Mouse (Mus musculus) urinary bladder, postnatal 4 days (tissue): ENCODE measurements around the gene Prex1.

ENCODE experiments used
- DNase-seq, 2 experiments: peaks; one replicate each; pipeline ENCODE4 v3.0.0; 2021 to 2022; ENCODE audit warnings: low spot score in 2 of 2

Prex1 gene

DNA sequence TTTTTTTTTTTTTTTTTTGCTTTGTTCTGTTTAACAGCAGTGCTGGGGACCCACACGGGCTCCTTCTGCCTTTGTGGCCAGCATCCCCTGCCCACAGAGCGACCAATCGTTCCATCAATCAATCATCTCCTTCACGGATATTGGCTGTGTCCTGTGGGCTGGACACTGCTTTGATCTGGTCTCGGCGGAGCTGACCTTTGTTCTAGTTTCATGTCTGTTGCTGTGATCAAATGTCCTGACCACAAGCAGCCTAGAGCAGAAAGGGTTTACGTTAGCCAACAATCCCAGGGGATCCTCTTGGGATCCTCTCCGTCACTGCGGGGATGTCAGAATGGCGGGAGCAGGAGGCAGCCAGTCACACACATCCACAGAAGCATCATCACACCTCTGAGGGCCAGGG, 154.1 kb downstream of the Prex1 start:
- DNase-seq: no peak

DNA sequence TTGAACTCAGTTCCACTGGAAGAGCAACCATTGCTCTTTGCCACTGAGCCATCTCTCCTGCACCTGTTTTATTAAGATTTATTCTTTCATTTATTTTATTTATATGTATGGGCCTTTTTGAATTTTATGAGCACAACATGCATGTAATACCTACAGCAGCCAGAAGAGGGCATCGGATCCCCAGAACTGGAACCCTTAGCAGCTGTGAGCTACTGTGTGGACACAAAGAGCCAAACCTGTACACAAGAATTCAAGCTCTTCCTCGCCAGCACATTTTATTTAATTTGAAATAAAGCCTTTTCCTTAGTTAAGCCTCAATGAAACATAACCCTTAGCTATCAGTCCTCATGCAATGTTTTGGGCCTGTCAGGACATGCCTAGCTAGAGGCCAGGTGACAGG, 158.1 kb downstream of the Prex1 start:
- DNase-seq: no peak

DNA sequence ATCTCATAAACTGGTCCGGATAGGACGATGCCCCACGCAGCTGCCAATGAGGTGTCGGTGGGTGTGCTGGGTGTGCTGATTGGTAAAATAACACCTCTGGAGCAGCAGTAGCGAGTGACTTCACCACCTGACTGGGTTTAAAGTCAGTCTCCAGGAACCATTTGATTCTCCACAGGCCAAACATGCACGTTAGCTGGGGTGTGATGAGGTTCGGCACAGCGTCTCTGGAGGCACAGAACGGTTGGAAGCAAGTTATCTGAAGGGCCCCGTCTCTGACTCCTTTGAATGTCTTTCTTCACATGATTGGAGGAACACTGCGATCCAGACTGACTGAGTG, 159.5 kb downstream of the Prex1 start:
- no peak for DNase-seq

DNA sequence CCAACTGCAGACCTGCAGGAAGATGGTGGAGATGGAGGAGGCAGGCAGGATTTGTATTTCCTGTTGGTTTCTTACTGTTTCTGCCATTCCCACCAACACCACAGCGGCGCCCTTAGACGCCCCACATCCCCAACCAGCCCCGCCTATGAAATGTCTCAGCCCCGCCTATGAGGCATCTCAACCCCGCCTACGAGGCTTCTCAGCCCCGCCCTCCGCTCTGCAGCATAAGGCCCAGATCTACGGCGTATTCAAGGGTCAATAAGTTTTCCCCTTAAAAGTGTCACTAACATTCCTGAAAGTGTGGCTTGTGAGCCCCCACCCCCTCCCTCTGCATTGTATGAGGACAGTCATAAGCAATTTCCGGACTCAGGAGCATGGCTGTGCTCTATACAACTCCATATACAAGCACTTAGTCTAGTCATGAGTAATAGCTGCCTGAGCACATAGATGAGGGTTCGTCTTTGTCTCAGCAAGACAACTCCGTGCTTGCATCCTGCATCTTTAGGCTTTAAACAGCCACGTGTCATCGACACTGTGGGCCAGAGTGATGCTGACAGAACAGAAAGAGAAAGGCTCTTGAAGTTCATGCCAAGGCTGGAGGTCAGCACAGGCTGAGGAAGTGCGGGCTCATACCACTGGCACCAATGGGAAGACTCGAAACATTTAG, 160.0 kb downstream of the Prex1 start:
- DNase-seq: no peak

DNA sequence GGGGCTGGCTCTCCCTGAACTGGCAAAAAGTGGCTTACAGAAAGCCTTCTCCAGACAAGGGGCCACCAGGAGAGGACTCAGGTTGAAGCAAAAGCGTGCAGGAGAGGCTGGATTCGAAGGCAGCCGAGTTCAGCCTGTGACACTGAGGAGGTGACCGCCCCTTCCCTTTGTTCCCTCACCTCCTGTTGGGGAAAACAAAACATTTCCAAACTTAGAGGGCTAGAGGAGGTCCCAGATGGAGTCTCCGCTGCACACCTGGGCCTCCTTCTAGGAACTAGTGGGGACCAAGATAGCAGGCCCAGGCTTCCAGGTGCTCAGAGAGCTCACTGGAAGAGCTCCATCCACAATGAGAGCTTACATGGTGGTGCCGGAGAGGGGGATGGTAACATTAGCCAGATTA, 161.0 kb downstream of the Prex1 start:
- DNase-seq: no peak

DNA sequence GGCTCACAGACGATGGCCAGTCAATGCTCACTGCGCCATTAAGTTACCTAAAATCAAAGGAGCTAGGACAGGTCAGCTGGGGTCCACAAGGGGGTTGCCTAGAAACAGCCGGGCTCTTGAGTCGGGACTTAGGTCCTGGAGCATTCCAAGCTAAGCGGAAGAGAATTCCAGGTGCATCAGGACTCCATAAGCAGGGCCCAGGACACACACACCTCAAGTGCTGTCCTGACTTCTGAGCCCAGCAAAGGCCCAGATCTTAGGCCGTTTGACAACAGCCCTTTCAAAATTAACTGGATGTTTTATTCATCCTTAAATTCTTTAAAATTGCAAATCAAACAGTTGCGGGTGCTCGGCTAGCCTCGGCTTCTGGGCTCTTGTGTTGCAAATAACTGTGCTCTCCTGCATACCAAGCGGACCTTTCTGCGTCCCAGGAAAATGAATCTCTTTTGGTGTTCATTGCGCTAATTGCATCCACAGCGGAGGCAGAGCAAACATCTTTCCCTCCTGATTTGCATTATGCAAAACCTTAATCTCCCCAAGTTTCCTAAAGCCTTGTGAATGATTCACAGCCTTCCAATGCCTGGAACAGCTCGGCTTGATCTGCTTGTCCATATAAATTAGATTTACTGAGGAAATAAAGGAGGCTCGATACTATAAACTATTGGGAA, 161.7 kb downstream of the Prex1 start:
- DNase-seq: no peak

DNA sequence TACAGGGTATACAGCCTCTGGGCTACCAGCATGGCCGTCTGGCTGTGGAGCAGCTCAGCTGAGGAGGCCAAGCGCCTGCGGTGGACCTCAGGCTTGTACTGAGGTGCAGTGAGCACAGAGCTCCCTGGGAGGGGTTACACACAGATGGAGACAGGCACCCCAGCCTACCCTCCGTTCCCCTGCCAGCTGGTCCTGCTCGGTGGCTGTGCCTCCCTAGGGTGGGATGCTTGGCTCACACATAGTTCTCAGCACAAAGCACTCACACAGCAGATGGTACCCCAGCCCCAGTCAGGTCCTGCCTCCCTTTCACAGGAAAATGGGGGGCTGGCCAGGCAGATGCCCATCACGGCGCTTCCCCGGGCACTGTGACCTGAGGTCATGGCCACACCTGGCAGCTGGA, 163.8 kb downstream of the Prex1 start:
- no peak for DNase-seq

DNA sequence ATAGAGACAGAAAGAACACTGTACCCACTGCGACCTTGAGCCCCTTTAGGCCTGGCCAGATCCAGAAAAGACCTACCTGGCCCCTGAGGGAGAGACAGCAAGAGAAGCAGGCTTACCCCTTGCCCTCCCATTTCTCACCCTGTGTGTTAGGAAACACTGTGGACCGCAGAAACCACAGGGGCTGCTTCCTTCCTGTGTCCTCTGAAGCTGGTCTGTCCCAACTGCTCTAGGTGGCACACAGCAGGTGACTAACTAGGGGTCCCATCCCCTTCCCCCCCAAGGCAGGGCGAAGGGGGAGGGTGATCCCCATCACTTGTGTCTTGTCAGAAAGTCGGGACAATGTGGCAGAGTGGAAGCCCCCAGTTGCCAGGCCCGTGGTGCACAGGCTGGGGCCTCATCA, 164.6 kb downstream of the Prex1 start:
- DNase-seq: no peak

DNA sequence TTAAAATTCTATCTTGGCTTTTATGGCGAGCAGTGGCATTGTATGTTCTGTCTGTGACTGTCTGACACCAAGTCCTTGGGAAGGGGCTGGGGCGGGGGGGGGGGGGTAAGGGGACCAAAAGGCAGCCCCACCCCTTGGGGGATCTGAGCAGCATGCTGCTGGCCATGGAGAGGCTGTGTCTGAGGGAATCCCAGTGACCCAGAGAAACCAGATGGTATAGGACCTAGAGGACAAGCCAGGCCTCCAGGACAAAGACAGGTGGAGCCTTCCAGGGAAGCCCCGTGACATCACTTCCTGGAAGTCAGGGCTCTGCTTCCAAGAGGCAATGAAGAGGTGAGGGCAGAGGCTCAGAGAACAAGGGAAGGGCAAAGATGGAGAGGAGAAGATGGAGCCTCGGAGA, 168.1 kb downstream of the Prex1 start:
- no peak for DNase-seq

DNA sequence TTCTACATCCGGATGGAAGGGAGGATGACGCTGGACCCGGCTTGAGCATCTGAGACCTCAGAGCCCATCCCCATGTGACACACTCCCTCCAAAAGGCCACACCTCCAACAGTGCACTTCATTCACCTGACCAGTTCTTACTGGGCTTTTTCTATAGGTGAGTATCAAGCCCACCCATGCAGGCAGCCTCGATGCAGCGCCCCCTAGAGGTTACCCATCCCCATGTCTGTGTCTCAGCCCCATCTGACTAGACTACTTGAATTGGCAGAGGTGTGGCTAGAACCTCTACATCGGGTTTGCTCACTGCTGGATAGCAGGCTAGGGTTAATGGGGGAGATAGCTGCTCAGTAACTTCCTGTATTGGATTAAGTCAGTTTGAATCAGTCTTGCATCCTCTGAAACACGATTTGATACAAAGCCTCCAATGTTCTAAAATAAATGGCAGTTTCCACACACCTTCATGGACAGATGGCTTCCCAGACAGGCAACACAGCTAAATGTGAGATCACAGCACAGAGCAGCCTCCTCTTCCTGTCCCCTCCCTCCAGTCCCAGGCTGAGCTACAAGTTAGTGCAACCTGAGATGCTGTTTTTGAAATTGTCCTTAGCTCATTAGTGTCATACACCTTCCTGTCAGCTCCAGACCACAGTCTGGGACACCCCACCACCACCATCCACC, 168.9 kb downstream of the Prex1 start:
- DNase-seq: no peak

DNA sequence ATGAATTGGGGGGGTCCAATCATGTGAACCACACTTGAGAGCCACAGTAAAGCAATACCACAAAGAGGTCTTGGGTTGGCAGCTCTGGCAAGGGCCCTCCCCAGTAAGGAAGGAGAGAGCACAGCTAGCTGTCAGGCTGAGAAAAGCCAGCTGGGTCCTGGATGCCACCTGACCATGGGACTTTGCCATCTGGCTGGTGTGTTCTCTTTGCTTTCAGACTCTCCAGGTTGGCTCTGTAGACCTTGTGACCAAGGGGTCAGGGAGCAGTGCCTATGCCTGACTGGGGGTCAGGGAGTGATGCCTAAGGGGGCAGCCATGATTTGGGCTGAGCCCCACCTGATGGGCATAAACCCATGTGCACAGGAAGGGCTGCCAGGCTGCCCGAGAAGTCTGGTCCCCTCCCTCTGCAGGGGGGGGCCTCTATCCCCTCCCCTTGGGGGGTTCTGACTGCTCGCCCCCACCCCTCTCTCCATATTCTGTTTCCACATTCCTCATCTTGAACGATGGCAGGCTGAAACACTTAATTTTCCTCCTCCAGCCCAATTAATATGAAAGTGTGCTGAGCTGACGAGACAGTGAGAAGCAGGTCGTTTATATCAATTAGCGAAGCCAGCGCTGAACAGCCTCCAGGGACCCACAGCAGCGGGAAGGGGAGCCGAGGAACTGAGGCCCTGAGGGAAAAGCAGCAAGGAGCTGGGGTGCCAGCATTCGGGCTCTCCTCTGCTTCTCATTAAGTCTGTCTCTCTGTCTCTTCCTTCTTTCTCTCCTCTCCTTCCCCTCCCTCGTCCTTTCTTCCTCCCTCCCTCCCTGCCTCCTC, 172.3 kb downstream of the Prex1 start:
- DNase-seq: no peak

DNA sequence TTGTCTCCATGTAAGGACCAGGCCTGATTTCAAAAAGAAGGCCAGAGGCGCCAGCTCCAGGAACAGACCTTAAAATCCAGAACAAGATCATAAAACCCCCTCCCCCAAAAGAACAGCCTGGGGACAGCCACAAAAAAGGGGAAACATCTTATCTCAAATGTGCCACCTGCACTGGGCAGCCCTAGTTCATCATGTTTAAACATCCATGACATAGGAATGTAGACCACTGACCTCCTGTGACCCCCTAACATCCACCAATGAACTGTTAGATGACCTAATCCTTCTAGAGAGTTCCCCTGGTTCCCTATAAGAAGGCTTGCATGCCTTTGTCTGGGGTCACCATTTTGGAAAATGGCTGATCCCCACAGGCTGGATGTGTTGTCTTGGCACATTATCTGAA, 173.4 kb downstream of the Prex1 start:
- no peak for DNase-seq

DNA sequence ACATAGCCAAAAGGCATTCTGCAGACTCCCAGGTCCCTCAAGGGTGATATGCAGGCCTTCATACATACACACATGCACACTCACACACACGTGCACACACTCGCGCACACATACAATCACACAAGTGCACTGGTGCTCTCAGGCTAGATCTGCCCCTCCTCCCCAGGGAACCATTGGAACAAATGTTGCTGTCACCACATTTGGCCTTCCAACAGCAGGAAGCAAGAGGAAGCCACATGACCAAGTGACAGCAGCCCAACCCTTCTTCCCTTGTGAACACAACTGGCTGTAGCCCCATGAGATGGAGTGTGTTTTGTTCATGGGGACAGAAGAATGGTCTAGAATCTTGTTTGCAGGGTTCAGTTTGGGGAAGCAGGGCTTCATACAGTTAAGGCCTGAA, 176.7 kb downstream of the Prex1 start:
- no peak for DNase-seq

DNA sequence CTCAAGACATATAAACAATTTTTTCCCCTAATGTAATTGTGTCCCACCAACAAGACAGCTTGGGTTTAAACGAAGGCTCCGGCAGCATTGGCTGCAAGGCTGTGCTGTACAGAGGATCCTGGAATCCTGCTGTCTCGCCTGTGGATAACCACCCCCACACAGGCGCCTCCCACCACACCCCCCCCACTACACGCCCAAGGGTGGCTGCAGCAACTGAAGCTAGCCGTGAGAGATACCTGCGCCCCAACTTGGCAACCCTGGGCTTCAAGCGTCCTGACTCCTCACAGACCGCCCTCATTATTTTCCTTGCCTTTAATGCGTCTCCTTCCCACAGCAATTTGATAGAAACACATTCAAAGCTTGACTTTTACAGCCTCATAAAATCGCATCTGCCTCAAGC, 178.1 kb downstream of the Prex1 start:
- DNase-seq: no peak

DNA sequence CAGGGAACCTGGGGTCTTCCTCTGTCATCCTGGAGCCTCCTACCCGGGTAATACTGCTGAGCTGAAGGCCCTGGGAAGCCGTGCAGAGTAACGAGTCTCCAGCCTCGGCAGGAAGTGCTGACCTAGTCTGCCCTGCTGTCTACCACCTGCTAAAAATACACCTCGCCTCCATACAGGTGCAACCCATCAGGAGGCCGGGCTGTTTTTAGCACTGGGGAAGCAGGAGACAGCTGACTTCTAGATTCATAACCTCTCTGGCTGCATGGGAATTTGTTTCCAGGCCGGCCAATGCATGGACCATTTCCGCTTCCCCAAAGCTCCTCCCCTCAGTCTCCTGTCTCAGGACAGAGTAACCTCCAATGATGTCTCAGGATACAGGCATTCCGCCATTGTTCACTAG, 187.4 kb downstream of the Prex1 start:
- DNase-seq: no peak

DNA sequence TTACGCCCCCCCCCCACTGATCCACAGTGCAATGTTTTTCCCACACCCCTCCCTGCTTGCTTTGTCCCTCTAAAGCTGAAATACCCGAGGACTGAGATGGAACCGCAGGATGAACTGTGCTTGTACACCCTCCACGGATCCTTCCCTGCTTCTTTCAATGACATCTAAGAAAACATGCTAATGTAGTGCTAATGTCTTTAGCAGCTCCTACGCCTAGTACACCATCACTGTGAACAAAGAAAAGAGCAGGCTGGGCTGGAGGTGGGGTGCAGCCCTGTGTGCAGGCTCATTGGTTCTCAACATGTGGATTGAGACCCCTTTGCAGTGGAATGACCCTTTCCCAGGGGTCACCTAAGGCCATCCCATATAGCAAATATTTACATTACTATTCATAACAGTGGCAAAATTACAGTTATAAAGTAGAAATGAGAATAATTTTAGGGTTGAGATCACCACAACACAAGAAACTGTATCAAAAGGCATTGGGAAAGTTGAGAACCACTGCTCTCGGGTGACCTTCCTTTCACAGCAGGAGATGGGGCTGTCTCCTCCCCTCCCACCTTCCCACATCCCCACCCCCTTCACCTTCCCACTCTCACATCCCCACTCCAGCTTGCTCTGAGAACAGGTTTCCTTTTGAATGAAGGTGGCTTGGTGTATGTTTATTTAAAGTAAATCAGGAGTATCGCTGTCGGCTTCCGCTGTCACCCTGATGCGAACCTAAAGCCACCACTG, 190.3 kb downstream of the Prex1 start:
- DNase-seq: no peak

DNA sequence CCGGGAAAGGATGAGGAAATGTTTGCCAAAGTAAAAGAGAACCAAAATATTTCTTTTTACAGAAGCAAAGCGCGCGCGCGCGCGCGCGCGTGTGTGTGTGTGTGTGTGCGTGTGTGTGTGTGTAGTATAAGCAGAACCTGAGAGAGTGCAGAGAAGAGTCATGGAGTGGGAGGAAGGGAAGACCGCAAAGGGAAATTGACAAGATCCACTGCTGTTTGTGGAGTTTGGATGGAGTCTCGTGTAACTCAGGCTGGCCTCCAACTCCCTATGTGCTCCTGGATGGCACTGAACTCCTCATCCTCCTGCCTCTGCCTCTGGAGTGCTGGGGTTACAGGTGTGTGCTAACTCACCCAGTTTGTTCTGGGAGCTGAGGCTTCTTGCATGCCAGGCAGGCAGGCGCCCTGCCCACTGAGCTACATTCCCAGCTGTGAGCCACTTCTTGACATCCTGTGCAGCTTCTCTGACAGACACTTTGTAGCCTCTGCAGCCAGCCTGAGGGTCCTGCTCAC, 191.0 kb downstream of the Prex1 start:
- no peak for DNase-seq

DNA sequence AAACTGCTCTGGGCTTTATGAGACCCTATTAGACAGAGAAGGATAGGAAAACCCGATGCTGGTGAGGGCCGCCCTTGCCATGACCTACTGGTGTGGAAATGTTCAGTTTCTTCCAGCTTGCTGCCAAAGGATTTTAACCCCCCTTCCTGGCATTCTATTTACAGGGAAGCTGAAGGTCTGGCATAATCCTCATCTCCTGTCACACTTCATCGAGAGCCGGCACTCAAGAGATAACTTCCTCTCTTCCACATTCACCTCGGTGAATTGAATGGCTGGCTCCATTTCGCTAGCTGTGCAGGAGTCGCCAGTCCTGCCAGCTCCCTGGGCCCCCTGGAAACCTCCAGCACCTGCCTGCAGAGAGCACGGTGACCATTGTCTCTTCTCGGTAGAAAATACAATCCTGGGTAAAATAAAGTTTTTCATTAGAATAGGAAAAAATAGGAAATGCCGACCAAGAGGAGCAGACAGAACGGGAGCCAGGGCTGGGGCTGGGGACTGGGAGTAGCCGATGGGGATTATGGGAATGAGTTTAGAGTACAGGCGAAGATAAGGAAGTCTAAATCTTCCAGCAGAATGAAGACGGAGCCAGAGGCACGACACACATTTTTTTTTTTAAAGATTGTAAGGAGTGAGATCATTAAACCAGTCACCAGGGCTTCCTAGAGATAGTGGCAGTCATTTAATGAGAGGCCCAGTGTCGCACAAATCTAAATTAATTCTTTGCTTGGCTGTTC, 191.6 kb downstream of the Prex1 start:
- peak in 1 of 2 experiments; percentile 61 for DNase-seq

DNA sequence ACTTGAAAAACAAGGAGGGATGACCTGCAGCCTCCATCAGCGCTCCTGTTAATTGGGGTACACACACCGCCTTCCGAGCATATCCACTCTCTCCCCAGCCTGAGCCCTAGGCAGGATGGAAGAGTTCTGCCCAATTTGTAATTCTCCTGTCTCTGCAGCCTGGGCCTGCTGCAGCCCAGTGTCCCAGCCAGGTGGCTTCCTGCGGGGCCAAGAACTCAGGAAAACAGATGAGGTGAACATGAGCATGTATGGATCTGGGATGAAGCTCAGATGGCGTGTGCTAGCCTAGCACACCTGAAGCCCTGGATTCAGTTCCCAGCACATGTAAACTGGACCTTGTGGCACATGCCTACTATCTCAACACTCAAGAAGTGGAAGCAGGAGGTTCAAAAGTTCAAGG, 192.2 kb downstream of the Prex1 start:
- no peak for DNase-seq

DNA sequence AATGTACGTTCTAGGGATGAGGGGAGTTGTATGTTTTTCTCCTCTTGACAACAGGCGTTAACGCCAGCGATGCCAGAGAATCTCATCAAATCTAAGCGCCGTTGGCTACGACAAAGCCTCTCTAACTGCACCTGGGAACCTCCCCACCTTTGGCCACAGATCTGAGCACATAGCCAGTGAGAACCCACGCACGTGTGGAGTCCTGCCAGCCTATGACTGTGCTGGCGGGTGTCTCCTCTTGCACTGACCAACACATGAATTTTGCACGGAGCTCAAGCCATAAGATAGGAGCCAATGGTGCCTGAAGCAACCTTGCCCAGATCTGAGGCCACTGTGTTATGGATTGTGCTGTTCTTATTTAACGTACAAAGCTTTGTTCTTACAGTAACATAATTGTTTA, 193.1 kb downstream of the Prex1 start:
- DNase-seq: no peak
